Mouse (Mus musculus) ES-CJ7 (cell line): ENCODE results near the gene Clec2g.
A peak's percentile ranks its signal among the peaks of the same experiment; 100 is the strongest.
"Not testable (repeated sequence)": the region's sequence is repeated elsewhere in the genome, so short reads cannot be mapped to it uniquely, and the experiment has no call there.

Experiments
- DNase-seq: peaks from one replicate; pipeline ENCODE4 v3.0.0; 2011; ENCODE audit warnings: low read depth, low spot score

Gene Clec2g

GRCm38 (mm10) chr6:128971394-128972039 lies 37.3 kb downstream of the Clec2g start:
- no peak for DNase-seq

- no peak for DNase-seq
Observed at GRCm38 (mm10) chr6:128972156-128972555, 38.0 kb downstream of the Clec2g start.

- DNase-seq, result peak; percentile 30
Observed at GRCm38 (mm10) chr6:128972687-128973438, 38.7 kb downstream of the Clec2g start.

- DNase-seq, result no peak
Observed at GRCm38 (mm10) chr6:128973439-128973697, 39.2 kb downstream of the Clec2g start.

GRCm38 (mm10) chr6:128974850-128975249 lies 40.7 kb downstream of the Clec2g start:
- not testable (repeated sequence) for DNase-seq

GRCm38 (mm10) chr6:128976194-128976593 lies 42.0 kb downstream of the Clec2g start:
- DNase-seq, result no peak

- not testable (repeated sequence) for DNase-seq
Observed at GRCm38 (mm10) chr6:128981951-128982541, 47.9 kb downstream of the Clec2g start.

GRCm38 (mm10) chr6:128992337-128992736 lies 58.2 kb downstream of the Clec2g start:
- DNase-seq, result no peak

- DNase-seq, result peak; percentile 21
Observed at GRCm38 (mm10) chr6:128992753-128993152, 58.6 kb downstream of the Clec2g start.

- DNase-seq, result peak; percentile 17
Observed at GRCm38 (mm10) chr6:128993221-128993620, 59.0 kb downstream of the Clec2g start.

- peak; percentile 85 for DNase-seq
Observed at GRCm38 (mm10) chr6:128994336-128994735, 60.2 kb downstream of the Clec2g start.

- no peak for DNase-seq
Observed at GRCm38 (mm10) chr6:128994742-128995141, 60.6 kb downstream of the Clec2g start.

GRCm38 (mm10) chr6:128995250-128996053 lies 61.3 kb downstream of the Clec2g start:
- peak; percentile 9 for DNase-seq

GRCm38 (mm10) chr6:128996054-128996767 lies 62.0 kb downstream of the Clec2g start:
- DNase-seq, result peak; percentile 53

GRCm38 (mm10) chr6:128996768-128997442 lies 62.7 kb downstream of the Clec2g start:
- DNase-seq, result no peak

GRCm38 (mm10) chr6:129001392-129001791 lies 67.2 kb downstream of the Clec2g start:
- DNase-seq, result no peak

GRCm38 (mm10) chr6:129008552-129008951 lies 74.4 kb downstream of the Clec2g start:
- DNase-seq, result no peak

GRCm38 (mm10) chr6:129009846-129010504 lies 75.8 kb downstream of the Clec2g start:
- DNase-seq, result not testable (repeated sequence)

- DNase-seq, result no peak
Observed at GRCm38 (mm10) chr6:129010505-129010873, 76.3 kb downstream of the Clec2g start.

GRCm38 (mm10) chr6:129012012-129012411 lies 77.8 kb downstream of the Clec2g start:
- DNase-seq, result not testable (repeated sequence)
